Mouse (Mus musculus) CD4-positive, CD25-positive, alpha-beta regulatory T cell, adult 4 months (primary cell): Measurements from ENCODE around the gene Pi4ka. TPM values are rescaled to one million over a fixed set of nuclear protein-coding genes. Genes with fewer than 3 reads are reported as not detected.
A peak's percentile ranks its signal among the peaks of the same experiment; 100 is the strongest.

Source experiments
- ATAC-seq: one replicate; pipeline ENCODE4 v1.8.0; 2017
- polyA plus RNA-seq, 2 experiments: library from polyadenylated mRNA; unstranded; fragments of 100-300 nt; shearing (Covaris generic); gene quantifications; one replicate each; pipeline ENCODE4 v1.2.1; 2017

Pi4ka gene
- polyA plus RNA-seq, 2 experiments from 2014 or later: 56.9 to 57.5 TPM

DNA sequence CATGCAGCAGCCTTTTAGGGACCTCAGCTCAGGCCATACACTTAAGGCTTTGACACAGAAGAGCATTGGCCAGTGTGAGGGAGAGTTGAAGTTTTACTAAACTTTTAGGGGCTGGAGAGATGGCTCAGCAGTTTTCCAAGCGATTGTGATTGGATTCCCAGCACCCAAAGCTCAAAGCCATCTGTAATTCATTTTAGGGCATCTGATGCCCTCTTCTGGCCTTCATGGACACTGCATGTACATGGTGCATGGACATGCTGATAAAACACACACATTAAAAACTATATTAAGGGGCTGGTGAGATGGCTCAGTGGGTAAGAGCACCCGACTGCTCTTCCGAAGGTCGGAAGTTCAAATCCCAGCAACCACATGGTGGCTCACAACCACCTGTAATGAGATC lies 135.0 kb downstream of the Pi4ka start:
- no peak for ATAC-seq

GRCm38 (mm10) chr16:17269872-17270271 lies 136.2 kb downstream of the Pi4ka start:
- no peak for ATAC-seq

DNA sequence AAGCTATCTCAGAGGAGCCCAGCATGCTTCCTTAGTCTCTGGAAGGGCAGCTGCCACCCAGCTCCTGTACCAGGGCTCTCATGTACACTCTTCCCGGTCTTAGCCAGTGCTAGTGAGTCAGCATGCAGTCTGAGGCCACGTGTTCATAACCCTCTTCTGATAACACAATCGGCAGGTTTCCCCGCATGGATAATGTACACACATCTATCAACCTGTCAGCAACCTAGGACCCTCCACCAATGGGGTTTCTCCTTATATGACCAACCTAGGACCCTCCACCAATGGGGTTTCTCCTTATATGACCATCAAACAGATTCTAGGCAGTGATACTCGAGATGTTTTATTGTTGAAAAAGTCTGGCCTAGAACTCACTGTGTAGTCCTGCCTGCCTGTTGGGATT lies 138.2 kb downstream of the Pi4ka start:
- no peak for ATAC-seq

- no peak for ATAC-seq
These were observed 140.0 kb downstream of the Pi4ka start for GRCm38 (mm10) chr16:17266113-17266512.

DNA sequence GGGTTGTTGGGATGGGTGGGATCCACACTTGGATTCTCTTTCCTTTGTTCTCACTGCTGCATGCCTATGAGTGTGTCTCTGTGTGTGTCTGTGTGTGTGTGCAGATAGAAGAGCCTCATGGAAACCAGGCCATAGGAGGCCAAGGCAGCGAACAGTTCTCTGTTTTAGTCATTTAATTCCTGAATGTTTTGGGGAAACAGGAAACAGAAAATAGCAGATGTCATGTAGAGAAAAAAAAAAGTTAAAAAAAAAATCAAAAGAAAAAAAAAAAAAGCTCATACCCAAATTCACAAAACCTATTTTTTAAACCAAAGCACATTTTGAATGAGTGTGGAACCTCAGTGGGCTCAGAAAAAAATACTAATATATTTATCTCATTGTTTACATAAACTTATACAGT lies 144.8 kb downstream of the Pi4ka start:
- ATAC-seq: no peak

GRCm38 (mm10) chr16:17258917-17259316 lies 147.2 kb downstream of the Pi4ka start:
- no peak for ATAC-seq

GRCm38 (mm10) chr16:17257359-17257821 lies 148.7 kb downstream of the Pi4ka start:
- ATAC-seq: no peak

- no peak for ATAC-seq
These were observed 150.8 kb downstream of the Pi4ka start for GRCm38 (mm10) chr16:17255270-17255669.

DNA sequence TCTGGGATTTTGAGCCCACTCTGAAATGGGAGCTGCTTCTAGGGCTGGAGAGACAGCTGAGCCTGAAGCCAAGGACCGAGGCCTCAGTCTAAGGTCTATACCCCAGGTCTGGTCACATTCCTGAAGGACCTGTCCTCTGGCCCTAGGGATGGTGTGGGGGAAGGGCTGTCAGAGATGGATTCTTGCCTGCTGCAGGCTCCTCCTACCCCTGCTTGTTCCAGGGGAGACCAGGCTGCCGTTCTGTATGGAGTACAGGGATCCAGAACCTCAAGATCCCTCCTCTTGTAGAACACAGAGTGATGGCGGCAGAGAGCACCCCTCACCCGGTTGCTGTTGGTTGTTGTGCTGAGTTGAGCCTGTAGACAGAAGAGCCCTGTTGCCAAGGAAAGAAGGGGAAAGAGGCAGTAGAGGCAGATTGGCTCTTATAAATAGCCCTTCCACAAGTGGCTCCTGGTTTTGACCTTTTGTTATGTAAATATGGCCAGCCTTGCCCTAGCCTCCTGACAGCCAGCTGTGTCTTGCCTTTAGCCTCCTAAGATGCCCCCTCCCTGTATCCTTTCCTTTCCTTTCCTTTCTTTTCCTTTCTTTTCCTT lies 152.0 kb downstream of the Pi4ka start:
- no peak for ATAC-seq

GRCm38 (mm10) chr16:17252841-17253240 lies 153.3 kb downstream of the Pi4ka start:
- no peak for ATAC-seq

- ATAC-seq: no peak
These were observed 153.9 kb downstream of the Pi4ka start for GRCm38 (mm10) chr16:17252086-17252726.

DNA sequence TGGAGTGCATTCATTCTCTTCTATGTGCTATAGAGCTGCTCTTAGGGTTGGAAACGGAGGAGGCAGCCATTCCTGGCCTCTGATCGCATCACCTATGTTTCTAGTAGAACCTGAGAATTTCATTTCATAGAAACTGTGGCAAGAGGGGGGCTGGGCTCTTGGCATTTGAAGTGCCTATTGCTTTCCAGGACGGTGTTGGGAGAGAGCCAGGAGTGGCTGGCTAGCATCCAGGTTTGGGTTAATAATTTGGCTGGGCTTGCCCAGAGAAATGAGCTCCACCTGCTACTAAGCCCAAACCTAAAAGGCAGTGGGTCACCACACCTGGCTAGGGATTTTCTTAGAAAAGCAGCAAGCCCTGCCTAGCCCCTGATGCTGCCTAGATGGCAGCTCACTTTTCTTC lies 154.6 kb downstream of the Pi4ka start:
- ATAC-seq: no peak

DNA sequence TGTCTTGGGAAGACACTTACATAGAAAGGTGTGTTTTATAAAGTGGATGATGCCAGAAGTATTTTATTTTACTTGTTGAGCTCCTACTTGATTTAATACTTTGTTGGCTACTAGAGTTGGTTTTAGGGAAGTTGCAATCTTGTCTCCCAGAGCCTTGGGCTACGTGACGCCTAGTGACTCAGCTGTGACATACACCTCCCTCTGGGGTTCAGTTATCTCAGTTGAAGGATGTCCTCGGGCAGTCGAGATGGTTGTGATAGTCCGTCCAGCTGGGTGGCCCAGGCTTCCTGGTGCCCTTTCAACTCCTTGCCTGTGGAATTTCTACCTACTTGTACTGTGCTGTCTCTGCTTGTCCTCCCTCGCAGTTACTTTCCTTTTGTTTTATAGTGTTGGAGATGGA lies 157.0 kb downstream of the Pi4ka start:
- ATAC-seq: no peak

- no peak for ATAC-seq
These were observed 158.4 kb downstream of the Pi4ka start for GRCm38 (mm10) chr16:17247727-17248126.

DNA sequence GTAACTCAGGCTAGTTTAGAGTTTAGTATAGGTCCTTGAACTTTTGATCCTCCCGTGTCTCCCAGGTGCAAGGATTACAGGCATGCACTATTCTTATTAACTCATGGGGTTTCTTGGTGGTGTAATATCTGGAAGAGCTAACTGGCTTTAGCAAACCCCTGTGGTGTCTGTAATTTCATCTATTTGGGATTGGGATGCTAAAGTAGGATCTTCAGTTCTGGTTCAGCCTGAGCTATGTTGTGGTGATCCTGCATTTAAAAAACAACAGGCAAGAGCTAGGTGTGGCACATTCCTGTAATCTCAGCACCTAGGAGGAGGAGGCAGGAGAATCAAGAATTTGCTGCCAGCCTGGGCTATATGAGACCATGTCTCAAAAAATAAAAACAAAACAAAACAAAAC lies 161.1 kb downstream of the Pi4ka start:
- ATAC-seq: no peak

GRCm38 (mm10) chr16:17243731-17244130 lies 162.4 kb downstream of the Pi4ka start:
- ATAC-seq: no peak

DNA sequence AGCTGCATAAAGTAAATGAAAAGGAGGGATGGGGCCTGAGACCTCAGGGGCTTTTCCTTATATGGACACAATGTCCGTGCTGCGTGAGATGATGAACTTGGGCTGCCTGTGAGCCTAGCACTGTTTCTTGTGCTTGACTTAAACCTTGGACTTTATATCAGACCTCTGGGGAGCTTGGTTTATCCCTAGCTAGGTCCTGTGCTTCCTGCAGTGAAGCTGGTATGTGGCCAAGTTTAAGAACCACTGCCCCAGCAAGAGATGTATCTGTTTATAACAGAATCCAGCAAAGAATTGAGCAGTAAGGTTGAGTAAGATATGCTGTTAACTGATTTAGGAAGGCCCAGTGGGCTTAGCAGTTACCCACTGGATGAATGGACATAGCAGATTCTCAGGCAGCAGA lies 166.7 kb downstream of the Pi4ka start:
- no peak for ATAC-seq

DNA sequence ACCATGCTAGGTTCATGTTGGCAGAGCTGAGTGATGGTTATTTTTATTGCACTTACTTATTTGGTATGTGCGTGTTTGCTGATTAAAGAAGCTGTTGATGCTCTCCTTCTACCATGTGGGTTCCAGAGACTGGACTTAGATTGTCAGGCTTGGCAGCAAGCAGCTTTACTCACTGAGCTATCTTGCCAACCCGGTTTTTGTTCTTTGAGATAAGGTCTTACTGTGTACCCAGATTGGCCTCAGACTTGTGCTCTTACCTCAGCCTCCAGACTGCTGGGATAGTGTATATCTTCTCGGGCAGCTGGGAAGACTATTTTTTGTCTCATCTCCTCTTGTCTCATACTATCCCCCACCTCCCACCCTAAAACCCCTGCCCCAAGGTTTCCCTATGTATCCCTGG lies 168.5 kb downstream of the Pi4ka start:
- ATAC-seq: no peak

GRCm38 (mm10) chr16:17234916-17235665 lies 171.0 kb downstream of the Pi4ka start:
- ATAC-seq: no peak

DNA sequence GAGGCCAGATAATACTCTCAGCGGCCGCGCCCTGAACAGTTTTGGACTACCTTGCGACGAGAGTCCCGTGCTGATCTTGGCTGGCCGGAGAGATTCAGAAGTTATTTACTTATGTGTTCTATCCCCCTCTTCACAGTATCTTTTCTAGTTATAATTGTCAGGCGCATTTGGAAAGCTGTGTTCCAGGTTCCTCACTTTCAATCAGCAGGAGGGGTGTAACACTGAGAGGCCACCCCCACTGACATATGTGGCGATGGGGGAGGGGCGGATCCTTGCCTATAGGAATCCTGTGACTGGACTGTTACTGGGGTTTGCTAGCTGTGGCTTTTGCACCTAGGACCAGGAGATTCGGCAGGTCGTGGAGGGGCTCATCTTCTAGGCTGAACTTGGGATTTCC lies 171.6 kb downstream of the Pi4ka start:
- no peak for ATAC-seq

GRCm38 (mm10) chr16:17233702-17234498 lies 172.2 kb downstream of the Pi4ka start:
- ATAC-seq: peak; percentile 41

- ATAC-seq: peak; percentile 94
These were observed 173.1 kb downstream of the Pi4ka start, which contains the start of gene Hic2 for GRCm38 (mm10) chr16:17232794-17233701. Gene Hic2, plus strand, starts transcription at chr16:17233572.
